ENCODE assay signal across 27 mouse cellular contexts in the genomic region with DNA sequence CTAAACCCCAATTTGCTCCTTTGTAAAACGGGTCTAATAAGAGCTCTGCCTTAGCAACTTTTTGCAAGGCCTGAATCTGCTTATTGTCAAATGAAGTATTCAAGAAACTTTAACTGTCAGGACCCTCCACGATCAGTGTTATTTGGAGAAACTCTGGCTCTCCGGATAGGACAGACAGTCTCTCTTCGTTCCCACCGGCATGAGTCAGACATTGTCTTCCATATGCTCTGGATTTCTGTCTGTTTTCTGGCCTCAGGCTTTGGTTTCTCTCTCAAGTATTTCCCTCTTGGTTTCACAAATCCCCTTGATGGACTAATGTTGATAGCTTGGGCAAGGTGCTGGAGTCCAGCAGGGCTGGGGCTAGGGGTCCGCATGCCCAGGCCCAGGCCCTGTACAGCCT. TPM values are rescaled to one million over a fixed set of nuclear protein-coding genes. Genes with fewer than 3 reads are reported as not detected.
"Had no signal": no experiment of that assay in that cellular context is flagged by ENCODE, and none has a peak within 500 bp of the region (broad histone marks: within the 10 kb centered on the region; RNA-seq: fewer than 3 reads in every experiment).

No protein-coding gene starts in this region.

- DNase-seq: gastrocnemius, adult 2 months; gastrocnemius, postnatal 10 days; gastrocnemius, postnatal 25 days; heart, adult 2 months; heart, postnatal 10 days; heart, postnatal 4 days; kidney, adult 18-20 months; kidney, adult 8-10 months; kidney, postnatal 10 days; kidney, postnatal 25 days; kidney, postnatal 4 days; layer of hippocampus, adult 9-11 months; liver; liver, embryonic 13.5 days had no signal

- H3K4me1 ChIP-seq: hindbrain, embryonic 10.5 days; hindbrain, embryonic 12.5 days; intestine, embryonic 15.5 days; limb, embryonic 10.5 days; limb, embryonic 12.5 days; liver, embryonic 13.5 days; liver, embryonic 15.5 days had no signal

- H3K9ac ChIP-seq: hindbrain, embryonic 12.5 days; hindbrain, embryonic 14.5 days; intestine, embryonic 15.5 days; limb, embryonic 12.5 days; liver, embryonic 13.5 days; liver, embryonic 15.5 days had no signal

- H3K27me3 ChIP-seq: hindbrain, embryonic 12.5 days; intestine, embryonic 15.5 days; limb, embryonic 12.5 days; liver, embryonic 13.5 days; liver, embryonic 15.5 days had no signal

- H3K9me3 ChIP-seq: hindbrain, embryonic 10.5 days; hindbrain, embryonic 12.5 days; intestine, embryonic 15.5 days; limb, embryonic 10.5 days; limb, embryonic 12.5 days; liver, embryonic 13.5 days; liver, embryonic 15.5 days had no signal

- ATAC-seq: hindbrain, embryonic 16.5 days; inflammation-experienced regulatory T-cells, adult 6 months; intestine, embryonic 15.5 days; intestine, postnatal 0 days had no signal

- H3K36me3 ChIP-seq: hindbrain, embryonic 10.5 days; hindbrain, embryonic 12.5 days; intestine, embryonic 15.5 days; limb, embryonic 10.5 days; limb, embryonic 12.5 days; liver, embryonic 13.5 days; liver, embryonic 15.5 days had no signal

- H3K4me2 ChIP-seq: heart, embryonic 11.5 days; hindbrain, embryonic 12.5 days; hindbrain, embryonic 14.5 days; intestine, embryonic 15.5 days; limb, embryonic 12.5 days; liver, embryonic 11.5 days; liver, embryonic 13.5 days; liver, embryonic 15.5 days had no signal

- H3K27ac ChIP-seq: gastrocnemius, adult 2 months; heart, adult 2 months; hindbrain, embryonic 10.5 days; hindbrain, embryonic 12.5 days; hindbrain, embryonic 14.5 days; intestine, embryonic 15.5 days; limb, embryonic 10.5 days; limb, embryonic 12.5 days; liver, embryonic 13.5 days; liver, embryonic 15.5 days had no signal

- H3K4me3 ChIP-seq: gastrocnemius, adult 2 months; heart, adult 2 months; hindbrain, embryonic 10.5 days; hindbrain, embryonic 12.5 days; intestine, embryonic 15.5 days; limb, embryonic 10.5 days; limb, embryonic 12.5 days; liver, embryonic 13.5 days; liver, embryonic 15.5 days had no signal

RNA-seq across cellular contexts. Expression of a gene that starts 59.3 kb away (rescaled TPM):
- total RNA-seq: granulocyte monocyte progenitor cell, adult 5-6 weeks had no signal
- polyA plus RNA-seq: heart, adult 2 months; inflammation-experienced regulatory T-cells, adult 6 months had no signal
